Mouse (Mus musculus) neural tube, embryonic 10.5 days (tissue): Measurements from ENCODE around the gene Atp8a2.

Source experiments
- DNase-seq: peaks from one replicate; pipeline ENCODE4 v3.0.0-alpha.2; 2017; ENCODE audit warnings: low spot score; ENCODE audit errors: extremely low spot score

The Atp8a2 gene

DNA sequence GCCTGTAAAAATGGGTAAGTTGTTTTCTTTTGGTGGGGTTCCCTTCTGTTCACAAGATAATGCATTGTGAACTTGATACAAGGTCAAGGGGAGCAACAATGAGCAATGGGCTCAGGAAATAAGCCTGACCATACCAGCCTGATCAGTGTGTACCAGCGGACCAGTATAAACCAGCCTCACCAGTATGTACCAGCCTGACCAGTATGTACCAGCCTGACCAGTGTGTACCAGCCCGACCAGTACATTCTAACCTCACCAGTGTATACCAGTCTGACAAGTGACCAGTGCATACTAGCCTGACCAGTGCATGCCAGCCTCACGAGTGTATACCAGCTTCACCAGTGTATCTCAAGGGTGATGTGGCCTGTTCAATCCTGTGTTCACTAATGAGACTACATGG is 33.6 kb downstream of the Atp8a2 start:
- no peak for DNase-seq

- no peak for DNase-seq
Observed at GRCm38 (mm10) chr14:60152373-60152772, 44.6 kb downstream of the Atp8a2 start.

DNA sequence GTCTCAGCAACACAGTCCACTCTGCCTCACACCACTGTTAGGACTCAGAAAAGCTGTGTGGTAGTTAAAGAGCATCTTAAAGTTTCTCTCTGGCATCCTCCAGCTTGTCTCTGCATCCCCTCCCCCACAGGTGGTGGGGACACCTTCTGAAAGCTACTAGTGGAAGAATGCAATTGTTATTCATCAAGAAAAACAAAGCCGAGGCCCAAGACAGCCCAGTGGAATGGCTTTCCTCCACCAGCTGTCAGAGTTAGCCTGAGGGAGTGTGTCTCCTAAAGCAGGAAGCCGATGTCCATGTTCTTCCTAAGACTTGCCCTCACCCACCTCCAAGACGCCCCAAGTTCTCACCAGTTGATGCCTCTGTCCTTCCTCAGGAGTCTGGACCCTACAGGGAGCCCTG is 48.1 kb downstream of the Atp8a2 start:
- no peak for DNase-seq

- DNase-seq, result no peak
Observed at GRCm38 (mm10) chr14:60143234-60143633, 53.7 kb downstream of the Atp8a2 start.

DNA sequence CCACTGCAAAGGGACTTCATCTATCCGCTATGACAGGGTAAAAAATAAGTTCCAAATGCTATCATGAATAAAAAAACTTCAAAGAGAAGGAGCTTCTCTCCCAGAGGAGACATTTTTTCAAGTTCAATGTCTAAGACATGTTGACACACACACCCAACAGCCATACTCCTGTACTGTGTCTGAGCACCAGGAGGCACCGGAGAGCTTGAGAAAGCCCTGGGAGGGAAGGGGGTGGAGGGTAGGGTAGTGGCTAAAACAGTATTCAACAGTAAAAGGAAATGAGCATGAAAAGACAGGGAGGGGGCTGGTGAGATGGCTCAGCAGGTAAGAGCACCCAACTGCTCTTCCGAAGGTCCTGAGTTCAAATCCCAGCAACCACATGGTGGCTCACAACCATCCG is 58.6 kb downstream of the Atp8a2 start:
- DNase-seq, result no peak

GRCm38 (mm10) chr14:60137812-60138211 is 59.2 kb downstream of the Atp8a2 start:
- DNase-seq, result no peak

DNA sequence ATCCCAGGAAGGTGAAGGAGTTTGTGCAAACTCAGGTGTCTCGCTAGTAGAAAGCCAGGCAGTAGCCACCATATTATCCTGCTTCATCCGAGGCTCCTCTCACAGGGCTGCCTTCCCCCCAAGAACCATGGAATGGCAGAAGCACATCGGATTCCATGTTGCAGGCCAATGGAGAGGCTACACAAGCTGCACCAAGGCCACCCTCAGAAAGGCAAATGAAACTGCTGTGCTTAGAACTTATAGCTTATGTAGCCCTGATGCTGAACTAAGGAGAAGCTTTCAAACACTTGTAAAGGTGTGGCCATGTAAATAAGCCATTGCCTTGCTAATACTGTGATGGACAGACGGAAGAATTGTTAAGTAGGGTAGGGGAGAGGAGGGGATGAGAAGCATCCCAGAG is 61.2 kb downstream of the Atp8a2 start:
- DNase-seq, result no peak

DNA sequence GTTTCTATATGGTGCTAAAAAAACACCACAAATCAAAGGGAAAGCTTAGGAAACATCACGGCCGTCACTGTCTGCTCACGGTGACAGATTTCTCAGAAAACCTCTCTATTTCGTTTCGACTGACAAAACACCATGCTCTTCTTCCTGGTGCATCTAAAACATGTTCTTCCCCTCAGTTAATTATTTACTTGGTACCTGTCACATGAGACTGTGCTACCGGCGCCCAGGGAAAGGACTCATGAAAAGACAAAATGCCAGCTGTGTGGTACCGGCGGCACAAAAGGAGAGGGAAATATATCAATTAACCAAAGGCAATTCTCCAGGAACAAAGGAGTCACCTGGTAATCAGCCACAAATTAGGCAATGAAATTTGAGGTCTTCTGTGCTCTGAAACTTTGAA is 62.3 kb downstream of the Atp8a2 start:
- DNase-seq, result no peak

GRCm38 (mm10) chr14:60131196-60131876 is 65.6 kb downstream of the Atp8a2 start:
- no peak for DNase-seq

DNA sequence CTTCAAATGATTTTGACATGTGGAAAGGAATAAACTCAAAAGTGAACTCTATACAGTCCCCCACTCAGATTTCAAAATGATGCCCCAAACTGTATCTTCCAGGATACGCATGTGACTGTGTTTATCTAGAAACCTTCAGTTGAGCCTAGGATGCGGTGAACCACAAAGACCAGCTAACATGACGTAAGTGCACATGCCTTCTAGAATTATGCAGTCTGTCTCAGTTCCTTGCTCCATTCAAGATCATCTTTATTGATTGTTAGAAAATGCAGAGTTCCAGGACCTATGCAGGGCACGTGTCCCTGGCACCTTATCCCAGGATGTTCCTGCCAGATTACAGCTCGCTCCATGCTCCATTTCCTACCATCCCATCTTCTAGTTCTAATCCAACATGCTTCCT is 67.4 kb downstream of the Atp8a2 start:
- no peak for DNase-seq

DNA sequence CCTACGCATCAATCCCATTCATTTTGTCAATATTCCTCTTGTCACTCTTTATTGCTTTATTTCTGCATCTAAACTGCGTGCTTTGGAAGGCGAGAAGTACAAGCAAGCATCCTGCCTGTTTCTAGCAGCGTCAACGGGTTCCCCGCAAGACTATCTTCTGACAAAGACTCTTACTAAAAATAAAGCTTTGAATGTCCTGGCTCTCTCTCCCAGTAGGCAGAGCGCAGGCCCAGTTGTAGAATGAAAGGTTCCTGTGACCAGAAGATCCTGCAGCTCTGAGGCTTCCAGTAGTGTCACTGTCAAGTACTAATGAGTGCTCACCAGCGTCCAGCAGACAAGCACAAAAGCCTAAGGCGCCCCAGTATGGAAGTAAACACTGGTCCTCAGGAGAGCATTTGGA is 71.8 kb downstream of the Atp8a2 start:
- DNase-seq, result no peak

DNA sequence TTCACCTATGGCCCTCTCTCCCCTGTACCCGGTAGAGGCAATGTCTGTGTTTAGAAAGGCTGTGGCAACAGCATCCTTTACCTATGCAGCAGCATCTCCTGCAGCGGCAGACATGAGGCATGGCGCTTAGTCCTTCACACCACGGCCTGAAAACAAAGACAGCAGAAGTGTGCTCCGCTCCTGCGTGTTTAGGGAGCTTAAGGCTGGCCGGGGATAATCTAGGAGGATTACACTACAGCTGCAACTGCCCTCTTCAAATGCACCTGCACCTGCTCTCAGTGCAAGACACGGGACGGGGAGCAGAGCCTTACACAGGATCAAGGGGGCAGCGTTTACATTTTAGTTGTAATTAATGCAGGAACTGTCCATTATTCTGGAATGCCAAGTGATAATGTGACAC is 75.4 kb downstream of the Atp8a2 start:
- DNase-seq, result no peak

- DNase-seq, result no peak
Observed at GRCm38 (mm10) chr14:60117792-60118585, 79.0 kb downstream of the Atp8a2 start.

DNA sequence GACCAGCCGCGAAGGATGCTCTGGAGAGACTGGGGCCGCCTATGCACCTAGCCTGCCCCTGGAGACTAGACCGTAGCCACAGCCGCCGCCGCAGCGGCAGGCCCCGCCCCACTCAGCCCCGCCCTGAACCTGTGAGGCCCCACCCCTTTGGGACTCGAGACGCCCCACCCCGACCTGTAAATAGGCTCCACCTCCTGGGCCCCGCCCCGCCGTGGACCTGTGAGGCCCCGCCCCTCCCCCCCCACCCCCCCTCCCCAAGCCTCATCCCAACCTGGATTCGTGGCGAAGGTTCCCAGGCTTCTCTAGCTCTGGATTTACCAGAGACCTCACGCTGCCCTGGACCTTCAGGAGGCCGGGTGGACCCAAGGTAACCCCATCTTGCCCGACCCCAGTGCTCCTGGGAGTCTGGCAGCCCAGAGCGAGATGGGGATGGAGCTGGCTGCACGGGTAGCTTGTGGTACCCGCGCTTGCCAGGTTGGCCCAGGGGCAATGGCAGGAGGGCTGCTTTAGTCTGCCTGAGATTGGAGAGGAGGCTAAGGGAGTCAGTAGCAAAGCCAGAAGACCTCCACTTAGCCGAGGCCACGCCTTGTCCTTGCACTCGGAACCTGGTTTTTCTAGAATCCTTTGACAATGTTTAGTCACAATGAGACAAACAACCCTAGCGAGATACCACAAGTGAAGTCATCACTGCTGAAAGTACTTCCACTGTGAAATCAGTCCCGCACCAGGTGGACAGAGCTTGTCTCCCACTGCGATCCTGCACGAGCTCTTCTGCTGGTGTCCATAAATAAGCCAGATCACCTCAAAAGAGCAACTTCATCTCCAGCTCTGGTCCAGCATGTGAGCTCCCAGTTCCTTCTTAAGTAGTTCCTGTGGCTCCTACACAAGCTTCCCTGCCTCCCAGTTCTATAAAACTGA is 109.9 kb downstream of the Atp8a2 start:
- peak; percentile 74 for DNase-seq

- DNase-seq, result peak; percentile 13
Observed at GRCm38 (mm10) chr14:60086254-60086807, 110.6 kb downstream of the Atp8a2 start.

- DNase-seq, result no peak
Observed at GRCm38 (mm10) chr14:60082771-60083170, 114.2 kb downstream of the Atp8a2 start.

DNA sequence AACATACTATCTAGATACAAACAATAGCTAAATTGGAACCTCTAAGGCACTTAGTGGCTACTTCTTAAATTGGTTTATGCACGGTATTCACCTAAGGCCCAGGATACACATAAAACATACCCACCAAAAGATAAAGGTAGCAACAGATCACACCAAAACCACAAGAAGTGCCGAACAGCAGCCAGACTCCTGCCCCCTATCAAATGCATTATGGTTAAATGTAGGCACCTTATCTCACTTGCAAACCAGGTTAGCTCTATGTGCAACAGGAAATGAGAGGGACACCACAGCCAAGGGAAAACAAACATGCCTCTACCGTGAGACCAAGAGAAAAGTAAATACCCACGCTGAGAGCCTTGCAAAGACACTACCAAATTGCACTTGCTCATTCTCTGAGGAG is 124.5 kb downstream of the Atp8a2 start:
- DNase-seq, result no peak

DNA sequence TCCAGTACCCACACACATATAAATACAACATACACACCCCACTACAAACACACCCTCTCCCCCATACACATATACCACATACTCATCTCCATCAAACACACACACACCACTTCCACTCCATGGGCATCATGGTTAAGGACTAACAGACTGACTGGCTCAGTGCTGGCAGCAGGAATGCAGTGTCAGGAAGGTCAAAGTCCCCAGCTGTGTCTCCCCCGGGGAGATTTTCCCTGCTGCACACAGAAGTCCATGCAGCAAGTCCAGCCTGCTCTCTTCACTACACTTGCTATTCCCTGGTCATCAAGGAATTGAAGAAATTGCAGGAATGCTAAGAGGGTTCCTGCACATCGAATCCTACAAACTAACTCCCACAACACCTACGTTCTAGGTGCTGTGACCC is 131.8 kb downstream of the Atp8a2 start:
- DNase-seq, result no peak

DNA sequence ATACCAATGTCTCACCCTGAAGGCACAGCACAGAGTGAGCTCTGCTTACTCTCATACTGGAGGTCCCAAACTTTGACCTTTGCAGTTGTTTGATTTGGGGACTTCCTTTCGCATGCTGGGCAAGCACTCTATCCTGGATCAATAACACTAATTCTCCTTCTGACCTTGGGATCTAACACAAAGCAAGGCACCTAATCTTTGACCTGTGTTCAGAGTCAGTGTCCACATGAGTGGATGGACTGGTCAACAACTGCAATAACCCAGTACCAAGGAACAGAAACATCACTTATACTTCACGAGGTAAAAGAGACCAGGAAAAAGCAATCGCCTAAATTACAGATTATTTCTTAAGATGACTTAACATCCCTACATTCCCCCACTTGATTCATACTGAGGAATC is 136.0 kb downstream of the Atp8a2 start:
- DNase-seq, result no peak

DNA sequence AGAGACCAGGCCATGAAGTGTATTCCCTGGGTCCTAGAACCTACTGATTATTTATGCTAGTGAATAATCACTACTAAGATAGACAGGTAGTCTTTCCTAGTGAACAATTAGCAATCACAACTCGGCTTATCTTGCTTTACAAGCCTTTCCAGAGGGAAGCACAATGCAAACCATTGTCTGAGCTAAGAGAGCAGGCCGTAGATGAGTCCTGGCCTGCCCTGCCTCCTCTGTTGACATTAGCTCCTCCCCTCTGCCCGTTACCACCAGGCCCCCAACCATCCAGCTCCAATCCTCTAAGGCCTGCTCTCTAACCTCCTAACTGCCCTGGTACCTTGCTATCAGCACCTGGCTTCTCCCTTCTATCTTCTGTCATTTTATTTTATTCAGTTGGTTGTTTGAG is 138.1 kb downstream of the Atp8a2 start:
- DNase-seq, result no peak

GRCm38 (mm10) chr14:60055231-60055630 is 141.7 kb downstream of the Atp8a2 start:
- no peak for DNase-seq

GRCm38 (mm10) chr14:60030666-60031065 is 166.3 kb downstream of the Atp8a2 start:
- no peak for DNase-seq
